Mouse (Mus musculus): ENCODE data around the gene Sept8. TPM values are rescaled to one million over a fixed set of nuclear protein-coding genes. Genes with fewer than 3 reads are reported as not detected.

The Sept8 gene
- polyA plus RNA-seq (2012; rRNA removed) = 24.9 and 27.7 TPM in 2 replicates

DNA sequence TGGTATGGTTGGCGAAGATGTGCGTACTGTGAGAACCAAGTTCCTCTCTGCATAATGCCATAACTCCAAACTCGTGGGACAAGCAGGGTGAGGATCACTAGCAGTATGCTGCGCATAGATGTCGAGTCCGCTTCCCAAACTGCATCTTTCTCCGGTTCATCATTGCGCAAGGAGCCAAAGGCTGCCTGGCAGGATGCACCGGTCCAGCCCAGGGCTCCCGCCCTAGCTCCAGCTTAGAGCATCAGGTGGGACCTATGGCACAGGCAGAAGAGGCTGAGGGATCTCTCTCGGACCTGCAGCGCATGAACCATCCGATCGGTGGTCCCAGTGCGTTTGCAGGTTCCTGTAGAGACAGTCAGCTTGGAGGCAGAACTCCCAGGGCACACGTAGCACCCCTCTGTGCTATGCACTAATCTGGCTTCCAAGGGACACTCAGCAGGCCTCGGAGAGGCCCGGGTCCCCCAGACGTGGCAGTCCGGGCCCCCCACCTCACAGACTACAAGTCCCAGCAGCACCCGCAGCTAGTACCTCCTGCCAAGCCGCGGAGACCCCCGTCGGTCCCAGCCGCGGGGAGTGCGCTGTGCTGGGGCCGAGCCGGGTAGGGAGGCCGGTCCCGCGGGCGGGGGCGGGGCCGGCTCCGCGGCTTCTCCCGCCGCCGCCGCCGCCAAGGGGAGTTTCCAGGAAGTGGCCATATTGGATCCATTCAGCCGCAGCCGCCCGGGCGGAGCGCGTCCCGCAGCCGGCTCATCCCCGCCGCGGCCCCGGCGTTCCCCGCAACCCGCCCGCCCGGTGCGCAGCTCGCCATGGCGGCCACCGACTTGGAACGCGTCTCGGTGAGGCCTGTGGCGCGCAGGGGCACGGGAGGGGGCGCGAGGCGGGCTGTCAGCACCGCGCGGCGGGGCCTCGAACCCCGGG is at the start of gene Sept8:
TSS of gene Sept8 (plus strand) at position 51 of the 915 bp plus-strand sequence.
- no peak for DNase-seq (ENCODE audit: low read depth)

DNA sequence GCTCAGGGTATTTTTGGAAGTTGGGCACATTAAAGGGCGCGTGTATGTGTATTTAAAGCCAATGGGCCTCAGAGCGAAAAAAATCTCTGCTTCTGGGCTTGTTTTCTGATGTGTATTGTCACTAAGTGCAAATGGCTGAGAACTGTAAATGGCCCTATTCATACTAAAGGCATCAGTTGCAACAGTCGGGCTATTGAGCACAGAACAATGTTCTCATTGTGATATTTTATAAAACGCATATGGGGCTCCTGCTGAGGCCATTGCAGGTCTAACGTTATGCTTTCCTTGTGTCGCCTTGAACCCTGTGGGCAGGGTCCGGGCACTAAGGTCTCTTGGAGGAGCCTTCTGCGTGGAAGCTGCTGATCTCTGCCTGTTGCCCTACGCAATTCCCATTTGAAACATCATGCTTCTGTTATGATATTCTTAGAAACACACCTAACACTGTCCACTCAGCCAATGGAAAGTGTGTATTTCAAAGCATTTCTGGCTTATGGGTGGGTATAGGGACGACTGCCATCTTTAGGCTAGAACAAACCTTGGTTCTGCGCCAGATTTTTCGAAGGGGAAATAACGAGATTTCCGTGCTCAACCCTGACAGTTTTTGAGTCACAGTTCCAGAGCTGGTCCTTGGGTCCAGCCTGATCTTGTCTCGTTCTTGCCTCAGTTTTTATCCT is 49.6 kb upstream of the Sept8 start:
- DNase-seq (ENCODE audit: low read depth) = no peak

DNA sequence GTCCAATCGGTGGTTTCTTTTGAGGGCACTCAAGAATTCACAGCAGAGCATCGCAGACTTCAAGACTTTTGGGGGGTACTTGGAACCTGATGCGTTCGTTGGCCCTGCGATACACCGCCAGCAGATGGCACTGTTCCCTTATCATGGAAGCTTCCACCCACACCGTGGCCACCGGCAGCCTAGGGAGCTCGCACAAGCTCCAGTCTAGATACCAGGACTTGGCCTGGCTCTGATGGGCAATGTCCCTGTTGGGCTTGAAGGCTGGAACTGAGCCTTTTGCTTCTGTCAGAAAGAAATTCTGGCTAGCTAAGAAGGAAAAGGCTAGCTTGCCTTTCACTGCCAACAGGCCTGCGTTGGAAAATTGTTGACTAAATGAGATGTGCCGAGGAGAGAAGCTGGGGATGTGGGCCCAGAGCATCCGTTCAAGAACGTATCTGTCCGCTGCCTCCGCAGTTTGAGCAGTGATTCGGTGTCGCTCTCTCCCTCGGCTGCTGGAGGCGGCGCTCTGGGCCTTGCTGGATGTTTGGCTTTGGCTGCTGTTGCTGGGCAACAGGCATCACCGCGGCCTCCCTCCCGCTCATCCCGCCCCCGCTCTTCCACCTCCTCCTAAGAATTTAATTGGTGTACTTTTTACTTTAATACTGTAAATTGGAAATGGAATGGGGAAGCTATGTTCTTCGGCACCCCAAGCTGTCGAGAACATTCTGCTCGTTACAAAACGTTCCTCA is 48.9 kb upstream of the Sept8 start, which contains the start of gene Gm9837:
TSS of gene Gm9837 (minus strand) at position 512 of the 728 bp plus-strand sequence.
- no peak for DNase-seq (ENCODE audit: low read depth)

DNA sequence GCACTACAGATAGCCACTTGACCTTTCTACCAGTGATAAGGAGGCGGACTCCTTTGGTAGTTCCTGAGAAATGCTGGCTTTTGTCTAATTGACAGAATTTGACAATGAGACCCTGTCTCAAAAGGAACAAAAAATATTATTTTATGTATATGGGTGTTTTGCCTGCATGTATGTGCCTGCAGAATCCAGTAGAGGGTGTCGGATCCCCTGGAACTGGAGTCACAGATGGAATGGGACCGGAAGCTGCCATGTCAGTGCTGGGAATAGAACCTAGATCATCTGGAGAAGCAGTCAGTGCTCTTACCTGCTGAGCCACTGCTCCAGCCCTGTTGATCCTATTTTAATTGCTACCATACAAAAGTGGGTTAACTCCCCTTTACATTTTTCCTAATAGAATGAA is 46.3 kb upstream of the Sept8 start:
- no peak for DNase-seq (ENCODE audit: low read depth)

DNA sequence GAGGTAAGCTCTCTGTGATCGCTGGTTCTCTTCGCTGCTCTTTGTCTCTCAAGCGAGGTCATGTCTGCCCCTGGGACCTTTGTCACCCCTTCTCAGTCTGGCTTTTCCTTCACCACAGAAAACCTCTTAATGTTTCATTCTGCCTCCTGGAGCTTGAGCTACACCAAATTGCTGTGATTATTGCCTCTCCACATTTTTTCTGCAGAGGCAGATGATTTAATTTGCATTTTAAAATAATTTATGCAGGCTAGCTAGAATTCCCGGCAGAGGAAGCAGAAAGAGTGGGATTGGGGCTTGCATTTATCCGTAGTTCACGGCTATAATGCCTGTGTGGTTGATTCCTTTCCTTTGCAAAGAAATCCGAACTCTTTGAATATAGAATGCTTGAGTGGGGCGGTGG is 43.4 kb upstream of the Sept8 start:
- DNase-seq (ENCODE audit: low read depth) = no peak

DNA sequence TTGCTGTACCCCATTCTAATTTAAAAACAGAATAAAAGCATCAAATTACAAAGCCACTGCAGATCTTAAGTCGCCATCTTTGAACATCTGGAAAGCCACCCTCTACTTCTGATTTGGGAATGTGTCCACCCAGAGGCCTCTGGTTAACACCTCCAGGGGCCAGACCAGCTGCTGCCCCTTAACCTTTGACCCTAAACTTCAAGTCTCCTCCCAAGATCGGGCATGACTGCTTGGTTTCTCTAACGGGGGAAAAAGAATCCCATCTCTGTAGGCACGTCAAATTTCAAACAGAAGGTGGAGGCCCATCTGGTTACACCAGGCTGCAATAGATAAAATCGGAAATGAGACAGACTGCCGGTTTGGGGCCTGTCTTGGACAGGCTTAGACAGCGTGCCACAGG is 41.2 kb upstream of the Sept8 start:
- DNase-seq (ENCODE audit: low read depth) = no peak

DNA sequence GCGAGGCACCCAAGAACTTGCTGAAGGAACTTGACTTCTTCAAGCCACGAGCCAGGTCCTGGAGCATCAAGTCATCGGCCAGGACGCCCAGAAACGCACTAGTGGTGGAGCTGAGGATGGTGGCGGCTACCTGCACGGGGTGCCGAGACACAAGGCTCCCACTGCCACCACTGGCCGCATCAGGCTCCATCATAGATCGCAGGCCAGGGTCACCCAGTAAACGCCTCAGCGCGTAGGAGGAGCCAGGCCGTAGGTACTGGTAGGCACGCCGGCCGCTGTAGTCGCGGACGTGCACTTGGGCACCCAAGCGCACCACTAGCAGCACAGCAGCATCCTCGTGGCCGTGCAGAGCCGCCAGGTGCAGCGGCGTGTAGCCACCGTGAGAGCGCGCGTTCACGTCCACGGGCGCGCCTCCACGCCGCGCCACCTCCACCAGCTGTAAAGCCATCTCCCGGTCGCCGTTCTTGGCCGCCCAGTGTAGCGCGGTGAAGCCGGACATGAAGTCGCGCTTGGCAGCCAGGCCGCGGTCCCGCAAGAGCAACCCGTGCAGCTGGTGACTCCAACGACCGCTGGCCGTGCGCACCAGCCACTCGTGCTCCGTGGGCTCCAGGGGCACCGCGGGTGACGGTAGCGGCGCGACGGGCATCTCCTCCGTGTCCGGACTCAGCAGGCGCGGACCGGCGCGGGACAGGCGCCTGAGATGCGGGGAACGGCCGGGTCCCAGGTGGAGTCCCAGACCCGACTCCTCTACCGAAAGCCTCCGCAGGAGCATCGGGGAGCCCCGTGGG is 40.5 kb upstream of the Sept8 start:
- no peak for DNase-seq (ENCODE audit: low read depth)

DNA sequence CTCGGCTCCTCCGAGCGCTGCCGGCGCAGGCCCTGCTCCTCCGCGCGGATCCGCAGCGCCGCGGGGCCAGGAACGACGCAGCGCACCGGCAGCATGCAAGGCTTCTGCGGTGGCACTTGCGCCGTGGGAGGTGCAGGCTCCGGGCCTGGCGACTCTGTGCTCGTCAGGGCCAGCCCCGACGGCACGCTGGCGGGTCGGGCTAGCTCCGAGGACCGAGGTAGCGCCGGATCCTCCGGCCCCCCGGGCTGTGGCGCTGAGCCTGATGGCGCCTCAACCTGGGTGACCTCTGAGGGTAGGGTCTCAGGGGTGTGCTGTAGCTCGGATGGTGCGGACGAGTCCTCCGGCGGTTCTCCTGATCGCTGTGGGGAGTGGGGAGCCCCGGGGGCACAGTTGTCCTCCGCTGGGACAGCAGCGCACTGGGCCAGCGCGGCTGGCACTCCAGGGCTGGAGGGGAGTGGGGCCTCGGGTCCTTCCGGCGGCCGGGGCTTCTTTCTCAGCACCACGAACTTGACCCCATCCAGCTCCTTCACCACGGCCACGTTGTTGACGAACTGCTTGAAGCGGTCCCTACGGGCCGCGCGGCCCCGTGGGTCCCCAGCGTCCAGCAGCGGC is 39.8 kb upstream of the Sept8 start:
- DNase-seq (ENCODE audit: low read depth) = no peak

DNA sequence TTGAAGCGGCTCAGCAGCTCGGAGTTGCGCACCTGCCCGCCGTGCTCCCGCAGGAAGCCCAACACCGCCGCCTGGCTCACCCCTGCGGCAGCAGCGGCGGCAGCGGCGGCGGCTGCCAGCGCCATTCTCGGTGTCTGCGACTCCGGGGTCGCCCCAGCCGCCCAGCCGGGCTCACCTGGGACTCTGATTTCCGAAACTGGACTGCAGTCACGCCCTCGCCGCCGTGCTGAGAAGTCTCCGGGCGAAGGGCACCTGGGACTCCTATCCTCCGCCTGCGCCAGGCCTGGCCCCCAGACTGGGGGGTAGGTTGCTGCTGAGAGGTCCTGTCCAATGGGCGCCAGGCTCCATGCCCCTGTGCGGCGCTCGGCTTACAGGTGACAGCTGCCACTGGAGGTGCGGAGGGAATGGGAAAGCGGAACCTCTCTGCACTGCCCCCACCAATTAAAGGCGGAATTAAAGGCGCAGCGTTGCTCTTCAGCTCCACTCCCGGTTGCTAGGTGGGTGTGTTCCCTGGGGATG is 39.2 kb upstream of the Sept8 start, which contains the start of the genes Gm9945 and Sowaha:
TSS of gene Gm9945 (plus strand) at position 384 of the 519 bp plus-strand sequence.
TSS of gene Sowaha (minus strand) at position 492 of the 519 bp plus-strand sequence.
- DNase-seq (ENCODE audit: low read depth) = no peak

DNA sequence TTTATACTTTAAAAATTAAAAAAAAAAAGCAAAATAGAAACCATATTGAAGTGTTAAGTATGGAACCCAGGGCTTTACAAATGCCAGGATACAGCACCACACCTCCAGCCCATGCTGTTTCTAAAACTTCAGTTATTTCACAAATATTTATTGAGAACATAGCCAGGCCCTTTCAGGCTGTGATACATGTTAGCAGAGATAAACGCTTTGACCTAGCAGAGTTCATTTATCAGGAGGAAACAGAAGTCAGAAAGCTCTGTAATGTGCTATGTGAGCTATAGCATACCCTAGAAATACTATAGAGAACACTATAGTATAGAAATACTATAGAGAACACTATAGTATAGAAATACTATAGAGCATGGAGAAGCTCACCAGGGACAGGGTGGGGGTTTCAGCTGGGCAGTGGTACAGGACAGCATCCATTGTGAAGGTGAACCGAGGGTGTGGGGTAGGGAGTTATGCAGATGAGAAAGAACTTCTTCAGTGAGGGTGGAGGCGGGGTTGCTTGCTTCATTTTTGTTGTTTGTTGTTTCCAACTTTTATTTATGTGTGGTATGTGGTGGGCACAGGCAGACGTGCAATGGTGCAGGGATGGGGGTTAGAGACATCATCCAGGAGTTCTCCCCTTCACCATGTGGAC is 37.8 kb upstream of the Sept8 start:
- DNase-seq (ENCODE audit: low read depth) = no peak

DNA sequence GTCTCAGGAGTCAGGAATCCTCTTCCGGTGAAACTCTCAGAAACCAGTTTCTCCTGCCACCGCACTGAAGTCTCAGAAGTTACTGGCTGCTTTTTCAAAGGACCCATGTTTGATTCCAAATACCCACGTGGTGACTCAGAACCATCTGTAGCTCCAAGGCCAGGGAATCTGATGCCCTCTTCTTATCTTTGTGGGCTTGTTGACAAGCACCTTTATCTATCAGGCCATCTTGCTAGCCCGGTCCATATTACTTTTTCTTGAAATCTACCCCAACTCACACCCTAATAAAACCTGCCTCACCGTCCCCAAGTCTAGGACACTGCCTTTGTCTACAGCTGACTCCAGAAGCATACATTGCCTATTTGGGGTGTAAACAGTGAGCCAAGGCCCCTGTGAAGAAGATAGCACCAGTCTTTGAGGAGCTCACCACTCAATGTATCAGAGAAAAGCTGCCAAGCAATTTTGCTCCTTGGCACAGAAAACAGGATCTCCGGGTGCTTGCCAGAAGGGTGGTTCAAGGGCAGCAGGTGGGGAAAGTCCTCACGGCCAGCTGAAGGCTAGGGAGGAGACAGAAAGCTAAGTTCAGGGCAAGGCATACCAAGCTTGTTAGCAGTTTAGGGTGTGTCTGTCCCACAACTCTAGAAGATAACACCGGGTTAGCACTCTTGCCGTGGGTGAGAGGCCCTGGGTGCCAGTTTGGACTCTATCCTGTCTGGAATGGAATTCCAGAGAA is 35.7 kb upstream of the Sept8 start:
- no peak for DNase-seq (ENCODE audit: low read depth)

DNA sequence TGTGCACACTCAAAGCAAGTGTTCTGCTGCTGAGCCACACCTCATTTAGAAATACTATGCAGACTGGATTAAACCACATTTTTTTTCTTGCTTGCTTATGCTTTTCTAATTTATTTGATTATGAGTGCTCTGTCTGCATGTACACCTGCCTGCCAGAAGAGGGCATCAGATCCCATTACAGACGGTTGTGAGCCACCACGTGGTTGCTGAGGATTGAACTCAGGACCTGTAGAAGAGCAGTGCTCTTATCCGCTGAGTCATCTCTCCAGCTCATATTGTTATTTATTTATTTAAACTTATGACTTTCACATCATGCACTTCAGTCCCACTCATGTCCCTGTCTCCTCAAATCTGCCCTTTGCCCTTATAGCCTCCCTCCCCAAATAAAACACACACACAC is 33.3 kb upstream of the Sept8 start:
- no peak for DNase-seq (ENCODE audit: low read depth)

DNA sequence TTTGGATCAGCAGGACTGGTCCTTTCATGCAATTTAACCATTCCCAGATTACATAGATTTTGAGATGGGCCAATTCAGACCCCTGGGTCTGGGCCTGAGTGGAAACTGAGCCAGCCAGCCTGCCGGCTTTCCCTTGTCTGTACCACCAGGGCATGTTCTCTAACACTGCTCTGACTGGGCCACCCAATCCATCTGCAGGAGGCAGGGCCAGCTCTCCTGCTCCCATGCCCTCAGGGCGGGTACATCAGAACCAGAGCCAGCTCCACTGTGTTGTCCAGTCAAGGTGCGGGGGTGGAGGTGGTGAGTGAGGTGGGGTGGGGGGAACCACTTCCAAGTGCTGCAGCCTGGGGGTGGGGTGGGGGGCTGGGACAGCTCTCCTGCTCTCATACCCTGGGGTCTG is 32.7 kb upstream of the Sept8 start:
- DNase-seq (ENCODE audit: low read depth) = no peak

DNA sequence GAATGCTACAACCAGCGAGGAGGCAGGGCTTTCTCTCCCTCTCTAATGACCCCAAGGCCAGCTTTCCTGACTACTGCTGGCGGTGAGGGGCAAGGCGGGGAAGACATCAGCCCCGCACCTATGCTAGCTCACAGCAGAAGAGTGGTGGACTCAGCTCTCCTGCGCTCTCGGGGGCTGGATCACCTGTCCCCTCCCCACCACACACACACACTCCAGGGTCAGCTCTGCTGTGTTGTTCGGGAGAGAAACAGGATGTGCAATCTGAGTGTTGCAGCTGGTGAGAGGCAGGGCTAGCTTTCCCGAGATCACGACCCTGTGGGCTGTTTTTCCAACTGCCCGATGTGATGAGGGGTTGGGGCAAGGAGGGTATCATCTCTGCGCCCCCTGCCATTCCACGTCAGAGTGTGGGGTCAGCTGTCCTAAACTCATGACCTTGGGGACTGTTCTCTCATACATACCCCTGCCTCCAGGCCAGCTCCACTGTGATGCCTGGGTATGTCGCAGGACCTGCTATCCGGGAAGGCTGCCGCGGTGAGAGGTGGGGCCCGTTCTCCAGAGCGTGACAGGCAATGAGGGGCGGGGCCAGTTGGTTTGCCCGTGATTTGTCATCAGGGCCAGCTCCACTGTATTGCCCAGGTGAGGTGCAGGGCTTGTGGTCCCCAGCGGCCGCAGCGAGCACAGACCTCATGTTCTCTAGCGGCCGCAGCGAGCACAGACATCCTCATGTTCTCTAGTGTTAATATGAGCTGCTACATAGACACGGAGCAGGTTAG is 32.0 kb upstream of the Sept8 start:
- no peak for DNase-seq (ENCODE audit: low read depth)

DNA sequence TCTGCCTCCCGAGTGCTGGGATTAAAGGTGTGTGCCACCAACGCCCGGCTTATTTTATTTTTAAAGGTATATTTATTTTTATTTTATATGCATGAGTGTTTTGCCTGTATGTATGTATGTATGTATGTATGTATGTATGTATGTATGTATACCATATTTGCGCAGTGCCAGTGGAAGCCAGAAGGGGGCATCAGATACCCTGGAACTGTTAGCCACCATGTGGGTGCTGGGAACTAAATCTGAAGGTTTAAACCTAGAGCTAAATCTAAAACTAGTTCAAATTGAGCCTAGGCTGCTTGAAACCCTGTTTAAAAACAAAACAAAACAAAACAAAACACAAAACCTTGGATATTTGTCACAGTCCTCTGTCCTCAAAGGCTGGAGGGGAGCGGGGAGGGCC is 30.1 kb upstream of the Sept8 start:
- DNase-seq (ENCODE audit: low read depth) = no peak

DNA sequence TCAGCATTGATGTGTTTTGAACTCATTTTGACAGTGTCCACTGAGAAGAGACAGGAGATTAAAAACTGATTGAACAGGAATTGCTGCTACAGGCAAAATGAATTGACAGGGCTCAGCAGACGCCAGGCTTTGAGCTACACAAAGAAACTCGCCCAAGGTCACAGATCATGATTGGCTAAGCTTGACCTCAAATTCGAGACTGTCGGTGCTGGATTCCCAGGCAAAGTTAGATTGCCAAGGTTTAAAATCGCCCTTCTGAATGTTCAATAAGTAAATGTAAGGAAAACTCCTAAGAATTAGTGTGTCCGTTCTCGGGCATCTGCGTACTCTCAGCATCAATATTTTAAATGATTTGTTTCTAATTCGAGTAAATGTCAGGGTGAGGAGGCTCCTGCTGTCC is 29.6 kb upstream of the Sept8 start:
- no peak for DNase-seq (ENCODE audit: low read depth)

DNA sequence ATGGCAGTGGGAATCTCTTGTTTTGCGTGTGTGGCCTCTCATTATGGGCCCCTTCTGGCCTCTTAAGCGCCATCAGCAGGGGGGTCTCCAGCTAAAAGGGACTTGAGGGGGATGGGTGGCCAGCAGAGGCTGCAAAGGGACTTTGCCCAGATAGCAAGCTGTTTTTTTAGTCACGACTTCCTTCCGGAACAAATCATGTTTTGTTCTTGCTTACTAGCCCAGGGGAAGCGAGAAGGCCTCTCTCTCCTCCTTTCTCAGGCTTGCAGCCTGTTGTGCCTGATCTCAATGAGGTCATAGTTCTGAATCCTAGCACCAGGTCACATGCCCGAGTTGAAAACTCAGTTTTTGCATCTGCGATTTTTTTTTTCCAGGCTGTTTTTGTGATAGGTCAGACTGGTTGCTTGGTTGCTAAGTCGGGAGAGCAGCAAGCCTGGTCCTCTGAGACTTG is 27.1 kb upstream of the Sept8 start:
- no peak for DNase-seq (ENCODE audit: low read depth)

DNA sequence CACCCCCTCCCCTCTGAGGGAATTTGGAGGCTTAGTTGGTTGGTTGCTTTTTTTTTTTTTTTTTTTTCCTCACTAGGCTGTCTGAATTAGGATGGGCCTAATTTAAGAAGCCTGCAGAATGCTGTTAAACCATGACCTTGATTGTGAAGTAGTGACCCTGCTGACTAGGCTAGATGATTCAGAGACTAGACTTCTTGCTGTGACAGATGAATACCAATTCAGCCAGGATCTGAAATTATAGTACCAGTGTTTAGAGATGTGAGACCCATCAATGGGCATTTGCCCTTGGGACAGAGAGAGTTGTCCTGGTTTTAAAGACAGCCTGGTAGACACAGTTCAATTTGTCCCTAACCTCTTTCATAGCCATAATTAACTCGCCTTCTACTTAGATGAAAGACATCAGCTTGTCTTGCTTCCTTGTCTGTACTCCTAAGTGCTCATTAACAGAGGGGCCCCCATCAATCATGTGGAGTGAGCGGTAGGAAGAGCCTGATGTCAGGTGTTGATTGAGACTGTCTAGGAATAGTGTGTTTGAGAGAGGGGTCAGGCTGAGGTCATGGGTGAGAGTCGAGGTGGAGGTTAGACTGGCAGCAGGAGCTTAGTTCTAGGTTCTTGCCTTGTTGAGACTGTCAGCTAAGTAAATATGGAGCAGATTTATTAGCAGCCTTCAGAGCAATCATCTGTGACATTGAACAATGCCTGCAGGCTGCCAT is 25.7 kb upstream of the Sept8 start:
- DNase-seq (ENCODE audit: low read depth) = no peak

Measured in gonadal fat pad, adult 2 months (tissue).